ENCODE assay signal across 9 mouse cellular contexts in genomic region chr4:82509166-82509767, GRCm38 (mm10).
A peak's percentile ranks its signal among the peaks of the same experiment; 100 is the strongest.
DNase-seq lines count a peak whose midpoint lies in the region; ATAC-seq and TF ChIP-seq lines count a peak whose summit lies in the region.
"Had no signal": no experiment of that assay in that cellular context is flagged by ENCODE, and none has a peak within 500 bp of the region (broad histone marks: within the 10 kb centered on the region; RNA-seq: fewer than 3 reads in every experiment).

No protein-coding gene starts in this region.

- WGBS in heart, embryonic 16.5 days: 26% methylated on average over 2 of the region's 2 CpGs
- WGBS in liver, embryonic 14.5 days (ENCODE audit: insufficient replicate concordance): 43% methylated on average over 2 of the region's 2 CpGs

- no peaks in the 10 kb centered on the region for H3K36me3 ChIP-seq in heart, embryonic 16.5 days (ENCODE audit: control insufficient read depth, insufficient read depth)
- H3K36me3 ChIP-seq in liver, embryonic 14.5 days (replicated peaks; ENCODE audit: control insufficient read depth, insufficient read depth, low read depth): no peaks in the 10 kb centered on the region

- no peak for TF ChIP-seq CTCF in liver, embryonic 14.5 days (IDR thresholded peaks at IDR 0.05; ENCODE audit: low read depth)

- no peak for ATAC-seq in heart, embryonic 16.5 days (replicated peaks; ENCODE audit: extremely low read depth, insufficient read depth, low FRiP score)
- ATAC-seq in liver, embryonic 14.5 days (ENCODE audit: insufficient read depth): no peak
- ATAC-seq in inflammation-experienced regulatory T-cells, adult 6 months: no peak
- ATAC-seq in granulocyte monocyte progenitor cell, adult 5-6 weeks (replicated peaks; ENCODE audit: poor library complexity, severe bottlenecking): no peak

- TF ChIP-seq EP300 in liver, embryonic 14.5 days (IDR thresholded peaks at IDR 0.05; ENCODE audit: low read depth): no peak

- peak overlapping the region; percentile 96 for H3K4me2 ChIP-seq in heart, embryonic 16.5 days (ENCODE audit: low read depth, low read length)
- H3K4me2 ChIP-seq in liver, embryonic 14.5 days (ENCODE audit: low read depth): peak overlapping the region; percentile 61

- H3K27me3 ChIP-seq in heart, embryonic 16.5 days (ENCODE audit: control insufficient read depth, insufficient read depth, low read length): no peaks in the 10 kb centered on the region
- H3K27me3 ChIP-seq in liver, embryonic 14.5 days (ENCODE audit: control insufficient read depth, insufficient read depth, low read length): peaks cover 89% of the 10 kb centered on the region

- peak overlapping the region; percentile 100 for H3K9ac ChIP-seq in heart, embryonic 16.5 days (ENCODE audit: low read length)
- no peak overlapping the region for H3K9ac ChIP-seq in liver, embryonic 14.5 days (replicated peaks)

- DNase-seq in A20 (ENCODE audit: low read depth, low spot score) (peak; percentile 5), R1 (ENCODE audit: low read depth, low spot score) (peak; percentile 51)
- no peak for DNase-seq in liver, embryonic 14.5 days (ENCODE audit: low read depth in 3 of 3, low spot score in 3 of 3)
- no peak for DNase-seq in right cerebral cortex, postnatal 4 days
- no peak for DNase-seq in right cerebral cortex, postnatal 10 days (ENCODE audit: low spot score in 2 of 2)
- DNase-seq: right cerebral cortex, postnatal 14 days had no signal

- H3K4me3 ChIP-seq in heart, embryonic 16.5 days (ENCODE audit: low read length): peak overlapping the region; percentile 99
- no peak overlapping the region for H3K4me3 ChIP-seq in liver, embryonic 14.5 days (ENCODE audit: insufficient read depth in 1 of 2, low read depth in 2 of 2, low read length in 2 of 2)

- peak overlapping the region; percentile 100 for H3K27ac ChIP-seq in heart, embryonic 16.5 days (ENCODE audit: low read length)
- H3K27ac ChIP-seq in liver, embryonic 14.5 days: no peak overlapping the region

- peaks cover 21% of the 10 kb centered on the region for H3K4me1 ChIP-seq in heart, embryonic 16.5 days (ENCODE audit: control insufficient read depth, insufficient read depth, low read length)
- peaks cover 0 to 9% of the 10 kb centered on the region in 2 experiments; a peak in 2 of 4 replicates for H3K4me1 ChIP-seq in liver, embryonic 14.5 days (replicated peaks; ENCODE audit: control insufficient read depth in 2 of 2, insufficient read depth in 2 of 2, low read length in 1 of 2)

- no peaks in the 10 kb centered on the region for H3K9me3 ChIP-seq in heart, embryonic 16.5 days (replicated peaks; ENCODE audit: control insufficient read depth, low read length)
- no peaks in the 10 kb centered on the region for H3K9me3 ChIP-seq in liver, embryonic 14.5 days (ENCODE audit: control insufficient read depth, low read length)

Comparison
In these comparisons a context has a peak if more than half of its experiments do, and no peak if none do; other contexts are left out.
1. DNase-seq: peak in A20 (single experiment) and R1 (single experiment); none in liver, embryonic 14.5 days (0 of 3), right cerebral cortex, postnatal 4 days (single experiment) and right cerebral cortex, postnatal 10 days (0 of 2).